Mouse (Mus musculus) CH12.LX (cell line): Measurements from ENCODE around the gene Kin. TPM values are rescaled to one million over a fixed set of nuclear protein-coding genes. Genes with fewer than 3 reads are reported as not detected.

Experiments used
- DNase-seq: peaks from one replicate; pipeline ENCODE4 v3.0.0-alpha.2; 2013; ENCODE audit errors: extremely low read depth
- H3K27ac ChIP-seq: 2 replicates; pipeline ENCODE4 v1.5.1; 2012; ENCODE audit warnings: low read depth, mild to moderate bottlenecking, control low read depth, moderate library complexity; ENCODE audit not compliant: insufficient read depth
- H3K27me3 ChIP-seq: replicated peaks from 2 replicates; pipeline ENCODE3; 2012; ENCODE audit warnings: inconsistent platforms
- H3K36me3 ChIP-seq, 2 experiments: replicated peaks in 1 of 2; 2 replicates each; pipeline versions ENCODE3 to v1.6.1; 2012; ENCODE audit warnings: inconsistent platforms in 1 of 2, low read length in 1 of 2, mild to moderate bottlenecking in 1 of 2, mixed read lengths in 1 of 2, moderate library complexity in 1 of 2; ENCODE audit not compliant: control insufficient read depth in 1 of 2, insufficient read depth in 1 of 2
- H3K4me1 ChIP-seq, 2 experiments: 2 replicates each; pipeline ENCODE4 v1.6.1; 2012; ENCODE audit warnings: inconsistent platforms in 1 of 2, moderate library complexity in 1 of 2; ENCODE audit not compliant: insufficient read depth in 2 of 2, control insufficient read depth in 1 of 2
- H3K4me2 ChIP-seq: 2 replicates; pipeline ENCODE4 v1.6.1; 2012; ENCODE audit warnings: low read depth, mild to moderate bottlenecking, control low read depth; ENCODE audit not compliant: poor library complexity, insufficient read depth, severe bottlenecking
- H3K4me3 ChIP-seq, 3 experiments: fragments of 150-350 bp in 1 of 3; sonication (generic) in 1 of 3; replicated peaks in 1 of 3; 2 replicates each; pipeline versions ENCODE3 to v1.5.1; 2011 to 2012; ENCODE audit warnings: low read depth in 2 of 3, low read length in 2 of 3, mild to moderate bottlenecking in 2 of 3, moderate library complexity in 2 of 3, control low read depth in 1 of 3, improper control_type of control experiment in 1 of 3, inconsistent platforms in 1 of 3, mixed read lengths in 1 of 3; ENCODE audit not compliant: poor library complexity in 1 of 3
- H3K79me2 ChIP-seq: replicated peaks from 2 replicates; pipeline ENCODE4 v1.6.1; 2012; ENCODE audit warnings: mild to moderate bottlenecking, moderate library complexity; ENCODE audit not compliant: control insufficient read depth, poor library complexity, insufficient read depth, severe bottlenecking; ENCODE audit errors: extremely low read depth
- H3K9ac ChIP-seq: 2 replicates; pipeline ENCODE4 v1.6.1; 2012; ENCODE audit warnings: low read depth, mild to moderate bottlenecking, control low read depth, moderate library complexity; ENCODE audit not compliant: insufficient read depth
- H3K9me3 ChIP-seq: replicated peaks from 2 replicates; pipeline ENCODE3; 2012; ENCODE audit warnings: low read length, inconsistent platforms, mixed read lengths
- CHD1 ChIP-seq: IDR thresholded peaks from 2 replicates; pipeline ENCODE4 v1.6.1; 2012; ENCODE audit warnings: low read depth, low read length, improper control_type of control experiment, inconsistent platforms
- ELF1 ChIP-seq: IDR thresholded peaks from 2 replicates; pipeline ENCODE4 v1.6.1; 2014; ENCODE audit warnings: low read depth, mild to moderate bottlenecking, inconsistent platforms, low read length, improper control_type of control experiment
- JUN ChIP-seq: IDR thresholded peaks from 2 replicates; pipeline ENCODE4 v1.6.1; 2011; ENCODE audit warnings: low read depth, mild to moderate bottlenecking, low read length, improper control_type of control experiment, moderate library complexity; ENCODE audit not compliant: insufficient read depth
- JUND ChIP-seq: conservative IDR thresholded peaks from 2 replicates; pipeline ENCODE4 v1.6.1; 2011; ENCODE audit warnings: low read depth, low read length, improper control_type of control experiment
- KAT2A ChIP-seq: IDR thresholded peaks from 2 replicates; pipeline ENCODE4 v1.6.1; 2012; ENCODE audit warnings: low read length, improper control_type of control experiment, inconsistent platforms; ENCODE audit not compliant: insufficient replicate concordance
- MYC ChIP-seq: IDR thresholded peaks from 2 replicates; pipeline ENCODE4 v1.6.1; 2011; ENCODE audit warnings: low read depth, mild to moderate bottlenecking, improper control_type of control experiment, low read length
- NELFE ChIP-seq: IDR thresholded peaks from 2 replicates; pipeline ENCODE4 v1.6.1; 2011; ENCODE audit warnings: low read depth, low read length, improper control_type of control experiment
- USF1 ChIP-seq: IDR thresholded peaks from 2 replicates; pipeline ENCODE4 v1.6.1; 2014; ENCODE audit warnings: low read depth, mild to moderate bottlenecking, inconsistent platforms, low read length, improper control_type of control experiment
- ZKSCAN1 ChIP-seq: IDR thresholded peaks from 2 replicates; pipeline ENCODE4 v1.6.1; 2012; ENCODE audit warnings: low read depth, inconsistent platforms, low read length, improper control_type of control experiment, borderline replicate concordance
- dilution Hi-C: fragments of 300-500 bp; cut with MboI; formaldehyde crosslinking; loops from 2 replicates; pipeline ENCODE4 v1.14.3; 2020; ENCODE audit warnings: low sequenced_read_pairs; ENCODE audit not compliant: extremely low pct_unique_long_range_greater_than_20kb, extremely low pct_ligation_motif_present
- in situ Hi-C: fragments of 300-500 bp; cut with MboI; formaldehyde crosslinking; loops from 3 replicates; pipeline ENCODE4 v1.14.3; 2019; ENCODE audit warnings: low sequenced_read_pairs, low pct_ligation_motif_present, low pct_unique_long_range_greater_than_20kb, mixed read lengths
- polyA plus RNA-seq: library from polyadenylated mRNA; unstranded; fragments of >175 nt; gene quantifications from 2 replicates; pipeline ENCODE4 v1.2.1, GENCODE M21; 2012; ENCODE audit warnings: low read depth; ENCODE audit not compliant: insufficient read length
- total RNA-seq, 2 experiments: library from RNA; depleted of rRNA; stranded (reverse); fragments of 300-350 nt in 1 of 2; fragments of >200 nt in 1 of 2; gene quantifications; 2 replicates each; pipeline ENCODE4 v1.2.3; 2012 to 2014

The Kin gene
- total and polyA plus RNA-seq, 3 experiments: 23.0 to 44.7 (median 31.5) TPM

GRCm38 (mm10) chr2:10140456-10140855, 60.1 kb downstream of the Kin start:
- Histone ChIP-seq H3K4me1 (peaks cover 2 to 4% of the 10 kb centered on the region in 2 experiments), H3K27ac (no peak overlapping the region), H3K4me3 (no peak overlapping the region), H3K79me2 (no peaks in the 10 kb centered on the region), H3K4me2 (no peak overlapping the region), H3K9ac (no peak overlapping the region), H3K9me3 (peaks cover 3% of the 10 kb centered on the region), H3K27me3 (no peaks in the 10 kb centered on the region), H3K36me3 (no peaks in the 10 kb centered on the region)
- in situ Hi-C loops (loop anchor here (10.0 kb wide), 1 partner anchor 154 kb away; no protein-coding TSS in a partner anchor), dilution Hi-C loops (no loop called here)
- DNase-seq: no peak
- no peak for TF ChIP-seq CHD1
- no peak for TF ChIP-seq USF1
- TF ChIP-seq NELFE: no peak
- TF ChIP-seq ZKSCAN1: no peak
- no peak for TF ChIP-seq MYC
- no peak for TF ChIP-seq KAT2A
- TF ChIP-seq JUND: no peak
- no peak for TF ChIP-seq ELF1
- no peak for TF ChIP-seq JUN

Other genes starting within 250 kb of the Kin start
- not detected in 2 replicates for gene 4930412O13Rik, start 199.3 kb upstream of the Kin start, total RNA-seq (2012; rRNA removed)
- not detected in 2 replicates for gene 4930412O13Rik, start 199.3 kb upstream of the Kin start, total RNA-seq (2014; rRNA removed)
- not detected in 2 replicates for gene 4930412O13Rik, start 199.3 kb upstream of the Kin start, polyA plus RNA-seq
- gene 9230102O04Rik, start 191.1 kb upstream of the Kin start, total RNA-seq (2012; rRNA removed): 0.17 and 0.38 TPM in 2 replicates
- gene 9230102O04Rik, start 191.1 kb upstream of the Kin start, total RNA-seq (2014; rRNA removed): not detected in 2 replicates
- not detected in 2 replicates for gene 9230102O04Rik, start 191.1 kb upstream of the Kin start, polyA plus RNA-seq
- gene Gata3, start 190.6 kb upstream of the Kin start, total RNA-seq (2012; rRNA removed): 0.08 and 0.34 TPM in 2 replicates
- gene Gata3, start 190.6 kb upstream of the Kin start, total RNA-seq (2014; rRNA removed): 0.11 and 0.20 TPM in 2 replicates
- 0.50 and 0.63 TPM in 2 replicates for gene Gata3, start 190.6 kb upstream of the Kin start, polyA plus RNA-seq
- 4.2 and 6.0 TPM in 2 replicates for gene Taf3, start 32.0 kb upstream of the Kin start, total RNA-seq (2012; rRNA removed)
- gene Taf3, start 32.0 kb upstream of the Kin start, total RNA-seq (2014; rRNA removed): 2.1 and 3.1 TPM in 2 replicates
- 13.4 and 14.8 TPM in 2 replicates for gene Taf3, start 32.0 kb upstream of the Kin start, polyA plus RNA-seq
- gene Atp5c1, start 83 bp upstream of the Kin start, total RNA-seq (2012; rRNA removed): 336 and 359 TPM in 2 replicates
- gene Atp5c1, start 83 bp upstream of the Kin start, total RNA-seq (2014; rRNA removed): 876 and 918 TPM in 2 replicates
- 375 and 423 TPM in 2 replicates for gene Atp5c1, start 83 bp upstream of the Kin start, polyA plus RNA-seq
- not detected in 2 replicates for gene Itih2, start 50.8 kb downstream of the Kin start, total RNA-seq (2012; rRNA removed)
- not detected in 2 replicates for gene Itih2, start 50.8 kb downstream of the Kin start, total RNA-seq (2014; rRNA removed)
- not detected in 2 replicates for gene Itih2, start 50.8 kb downstream of the Kin start, polyA plus RNA-seq
- gene Itih5, start 73.0 kb downstream of the Kin start, total RNA-seq (2012; rRNA removed): 0.04 and 0.08 TPM in 2 replicates
- gene Itih5, start 73.0 kb downstream of the Kin start, total RNA-seq (2014; rRNA removed): 0.11 and 0.12 TPM in 2 replicates
- gene Itih5, start 73.0 kb downstream of the Kin start, polyA plus RNA-seq: 0.19 and 0.30 TPM in 2 replicates